Mouse (Mus musculus) adipocyte (in vitro differentiated cells): ENCODE data around the gene Olfr728.

ENCODE experiments used
- DNase-seq: peaks from one replicate; pipeline ENCODE4 v3.0.0-alpha.2; 2016; ENCODE audit warnings: low spot score

Gene Olfr728

DNA sequence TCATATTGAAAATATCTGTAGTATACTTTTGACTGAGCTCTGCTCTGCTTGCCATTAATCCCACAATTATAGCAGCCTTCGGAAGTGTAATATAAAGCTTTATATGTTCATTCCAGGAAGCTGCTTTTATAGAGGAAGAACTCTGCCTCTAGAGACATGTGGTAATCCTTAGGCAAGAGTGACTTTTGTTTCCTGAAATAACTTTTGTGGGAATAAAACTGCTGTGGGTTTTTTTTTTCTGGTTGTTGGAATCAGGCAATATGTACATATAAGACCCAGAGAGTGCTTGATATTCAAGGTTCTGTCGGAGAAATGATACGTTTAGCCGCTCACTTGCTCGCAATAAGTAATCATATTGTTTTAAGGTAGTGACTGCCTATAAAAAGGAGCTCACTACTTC, at the start of gene Olfr728:
Olfr728 (minus strand) TSS at position 101 of the 400 bp plus-strand sequence.
- DNase-seq, result no peak

- no peak for DNase-seq
Measured at GRCm38 (mm10) chr14:50188098-50188497, 45.6 kb upstream of the Olfr728 start, which contains the start of gene Olfr730. Gene Olfr730 (minus strand): TSS chr14:50188198.

DNA sequence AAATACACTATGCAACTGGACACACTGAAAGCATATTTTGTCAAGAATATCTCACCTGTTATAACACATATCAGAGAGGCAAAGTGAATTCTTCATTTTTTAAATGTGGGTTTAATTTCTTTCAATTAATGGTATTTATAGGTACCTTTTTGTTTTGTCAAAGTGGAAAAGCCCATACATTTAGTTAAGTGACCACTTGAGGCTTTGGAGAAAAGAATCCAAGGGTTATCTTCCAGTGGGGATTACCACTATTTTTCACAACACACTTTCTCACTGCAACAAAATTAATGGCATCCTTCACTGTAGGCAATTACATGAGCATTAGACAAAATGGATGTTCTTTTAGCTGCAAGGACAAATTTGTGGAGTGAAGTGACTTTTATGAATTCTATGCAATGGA, 10.3 kb upstream of the Olfr728 start, which contains the start of gene Olfr729:
Olfr729 (minus strand) TSS at position 101 of the 400 bp plus-strand sequence.
- no peak for DNase-seq

GRCm38 (mm10) chr14:50122886-50123285, 19.6 kb downstream of the Olfr728 start, which contains the start of gene Olfr727:
Gene Olfr727 (plus strand): TSS chr14:50123186.
- no peak for DNase-seq

- no peak for DNase-seq
Measured at GRCm38 (mm10) chr14:50090853-50091252, 51.6 kb downstream of the Olfr728 start, which contains the start of gene Olfr726. Gene Olfr726 (minus strand): TSS chr14:50090953.
